ENCODE assay signal across 8 mouse cellular contexts in genomic region chr2:122702181-122703036, GRCm38 (mm10). TPM values are rescaled to one million over a fixed set of nuclear protein-coding genes. Genes with fewer than 3 reads are reported as not detected.
DNase-seq lines count a peak whose midpoint lies in the region; ATAC-seq lines count a peak whose summit lies in the region.

Gene Slc30a4, minus strand, starts transcription at chr2:122702663.

- DNase-seq in NIH3T3 (ENCODE audit: low read depth), result peak; percentile 86
- DNase-seq in cerebellum, postnatal 10 days, result peak; percentile 91 to 94
- DNase-seq in frontal cortex, postnatal 36 days (ENCODE audit: low spot score in 2 of 2), result peak; percentile 53 to 63
- DNase-seq in left cerebral cortex, adult 11 months (ENCODE audit: low spot score), result peak; percentile 54
- peak; percentile 72 for DNase-seq in lung, postnatal 36 days
- peak; percentile 92 for DNase-seq in retina, postnatal 1 day
- DNase-seq in urinary bladder, adult 18-20 months (ENCODE audit: low spot score in 2 of 2), result peak; percentile 47 to 56

- H3K4me3 ChIP-seq in hindbrain, embryonic 13.5 days, result peak within 1 kb of the TSS; percentile 79

- 0 out of 2 replicates have a peak, but pooled peaks cover 4% of the 10 kb centered on the region for H3K27me3 ChIP-seq in hindbrain, embryonic 13.5 days

- H3K27ac ChIP-seq in hindbrain, embryonic 13.5 days, result peak within 1 kb of the TSS; percentile 81

- peak within 1 kb of the TSS; percentile 85 for H3K4me2 ChIP-seq in hindbrain, embryonic 13.5 days

- H3K9me3 ChIP-seq in hindbrain, embryonic 13.5 days, result no peaks in the 10 kb centered on the region

- H3K36me3 ChIP-seq in hindbrain, embryonic 13.5 days, result no peaks in the 10 kb centered on the region

- H3K9ac ChIP-seq in hindbrain, embryonic 13.5 days, result peak within 1 kb of the TSS; percentile 90

- WGBS in hindbrain, embryonic 13.5 days, result under 1% methylated on average over 102 of the region's 111 CpGs

- H3K4me1 ChIP-seq in hindbrain, embryonic 13.5 days (replicated peaks), result peaks cover 30% of the 10 kb centered on the region

- peak; percentile 98 for ATAC-seq in hindbrain, embryonic 13.5 days (ENCODE audit: low FRiP score)

RNA-seq across cellular contexts. Expression of gene Slc30a4, which starts in this region (rescaled TPM):
- 6.0 and 6.1 TPM in 2 replicates for polyA plus RNA-seq in hindbrain, embryonic 13.5 days (2015; fragmentation: Nextera tagmentation; extraction: Ambion mirVana)

Comparison
In these comparisons a context has a peak if more than half of its experiments do, and no peak if none do; other contexts are left out.
1. Peak in every context shown above with its lines: DNase-seq, ATAC-seq, H3K4me3 ChIP-seq and H3K27ac ChIP-seq.